Mouse (Mus musculus) MEL-GATA-1-ER (cell line): ENCODE measurements around the gene Olfr707.
"Not testable (repeated sequence)": the region's sequence is repeated elsewhere in the genome, so short reads cannot be mapped to it uniquely, and the experiment has no call there.

ENCODE experiments used
- DNase-seq: peaks from one replicate; pipeline ENCODE4 v3.0.0-alpha.2; 2012; ENCODE audit warnings: low read depth; ENCODE audit errors: extremely low read depth

Olfr707 gene

GRCm38 (mm10) chr7:106901141-106901540 is at the start of gene Olfr707:
TSS of gene Olfr707 (minus strand) at chr7:106901241.
- DNase-seq: not testable (repeated sequence)

GRCm38 (mm10) chr7:106948212-106948611 is 47.2 kb upstream of the Olfr707 start, which contains the start of gene Olfr710:
TSS of gene Olfr710 (minus strand) at chr7:106948312.
- no peak for DNase-seq

DNA sequence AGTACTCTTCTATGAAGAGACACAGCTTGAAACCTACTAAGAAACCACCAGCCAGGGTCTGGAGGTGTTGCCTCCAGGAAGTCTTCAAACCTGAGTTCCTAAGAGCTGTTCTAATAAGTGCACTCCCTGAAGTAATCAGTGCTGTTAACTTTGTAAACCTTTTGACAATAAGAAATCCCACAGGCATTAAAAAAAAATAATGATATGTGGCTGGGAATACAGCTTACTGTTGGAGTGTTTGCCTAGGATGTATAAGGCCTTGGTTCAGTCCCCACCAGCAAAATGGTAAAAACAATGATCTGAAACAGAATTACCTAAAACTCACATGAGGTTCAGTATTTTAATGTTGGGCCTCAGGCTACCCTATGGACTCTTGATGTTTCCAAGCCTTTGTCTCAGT is 31.1 kb upstream of the Olfr707 start, which contains the start of gene Olfr709-ps1:
TSS of gene Olfr709-ps1 (minus strand) at position 101 of the 400 bp plus-strand sequence.
- DNase-seq: no peak

DNA sequence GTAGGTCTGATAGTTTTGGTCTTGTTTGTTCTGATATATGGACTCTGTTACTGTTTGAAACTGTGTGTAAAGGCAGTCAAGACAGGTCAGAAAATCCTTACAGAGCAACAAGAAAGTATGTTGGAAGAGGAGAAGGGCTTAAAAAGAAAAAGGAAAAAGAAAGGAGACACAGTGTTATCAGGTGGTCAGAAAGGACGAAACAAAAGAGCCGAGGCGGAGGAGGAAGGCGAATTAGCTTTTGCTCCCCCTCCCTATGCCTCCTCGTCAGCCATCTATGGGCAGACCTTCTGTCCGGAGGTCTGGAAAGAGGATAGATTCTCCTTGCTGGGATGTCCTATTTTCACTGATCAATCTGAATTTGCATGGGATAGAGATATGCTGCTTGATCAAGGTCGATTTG is 19.9 kb upstream of the Olfr707 start:
- not testable (repeated sequence) for DNase-seq

DNA sequence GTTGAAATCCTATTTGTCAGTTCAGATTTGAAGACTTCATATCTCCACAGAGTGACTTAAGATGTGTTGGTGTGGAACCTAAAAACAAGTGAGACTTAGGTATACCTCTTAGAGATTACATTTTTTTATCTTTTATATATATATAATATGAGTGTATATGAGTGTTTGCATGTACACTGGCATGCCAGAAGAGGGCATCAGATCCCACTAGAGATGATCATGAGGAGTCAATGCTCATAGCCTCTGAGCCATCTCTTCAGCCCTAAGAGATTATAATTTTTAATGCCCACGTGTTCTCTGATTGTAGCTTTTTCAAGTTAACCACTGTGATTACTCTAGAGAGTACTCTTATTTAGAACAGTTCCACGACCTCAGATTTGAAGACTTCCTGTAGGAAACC is 6.6 kb upstream of the Olfr707 start, which contains the start of gene Olfr1532-ps1:
TSS of gene Olfr1532-ps1 (plus strand) at position 326 of the 400 bp plus-strand sequence.
- DNase-seq: no peak

DNA sequence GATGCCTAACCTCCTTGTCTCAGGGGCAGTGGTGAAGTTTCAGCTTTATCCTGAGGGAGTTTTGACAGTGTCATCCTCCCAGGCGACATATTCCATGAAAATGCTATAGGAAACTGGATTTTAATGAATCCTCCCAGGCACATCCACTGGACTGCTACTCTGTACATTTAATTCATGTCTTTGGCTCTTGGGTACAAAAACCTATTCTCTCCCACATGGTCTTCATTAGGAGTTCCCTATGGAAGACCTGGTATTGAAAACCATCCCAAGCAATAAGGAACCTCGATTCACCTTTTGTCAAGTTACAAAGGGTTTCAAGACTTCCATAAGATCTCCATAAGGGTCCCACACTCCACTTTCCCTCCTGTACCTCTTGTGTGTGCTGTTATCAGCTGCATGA is 13.0 kb downstream of the Olfr707 start, which contains the start of gene Olfr706:
TSS of gene Olfr706 (minus strand) at position 101 of the 400 bp plus-strand sequence.
- DNase-seq: no peak

- no peak for DNase-seq
Observed at GRCm38 (mm10) chr7:106876791-106877190, 24.2 kb downstream of the Olfr707 start, which contains the start of gene Olfr705. TSS of gene Olfr705 (minus strand) at chr7:106876891.

DNA sequence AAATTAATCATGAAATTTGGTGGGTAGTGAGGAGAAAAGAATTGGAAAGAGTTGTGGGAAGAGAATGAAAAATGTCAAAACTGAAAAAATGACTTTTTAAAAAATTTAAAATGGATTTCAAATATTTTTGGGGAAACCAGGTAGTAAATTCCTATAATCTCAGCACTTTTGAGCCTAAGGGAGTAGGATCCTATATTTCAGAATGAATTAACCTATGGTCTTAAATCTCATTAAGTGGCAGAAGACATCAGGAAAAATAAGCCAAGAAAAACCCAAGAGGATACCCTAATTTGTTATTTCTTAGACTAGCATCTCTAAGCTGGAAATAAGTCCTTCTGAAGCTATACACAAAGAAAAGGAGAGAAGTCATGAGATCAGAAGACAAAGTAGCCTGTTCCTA is 38.2 kb downstream of the Olfr707 start, which contains the start of gene Olfr704:
TSS of gene Olfr704 (plus strand) at position 301 of the 400 bp plus-strand sequence.
- no peak for DNase-seq

DNA sequence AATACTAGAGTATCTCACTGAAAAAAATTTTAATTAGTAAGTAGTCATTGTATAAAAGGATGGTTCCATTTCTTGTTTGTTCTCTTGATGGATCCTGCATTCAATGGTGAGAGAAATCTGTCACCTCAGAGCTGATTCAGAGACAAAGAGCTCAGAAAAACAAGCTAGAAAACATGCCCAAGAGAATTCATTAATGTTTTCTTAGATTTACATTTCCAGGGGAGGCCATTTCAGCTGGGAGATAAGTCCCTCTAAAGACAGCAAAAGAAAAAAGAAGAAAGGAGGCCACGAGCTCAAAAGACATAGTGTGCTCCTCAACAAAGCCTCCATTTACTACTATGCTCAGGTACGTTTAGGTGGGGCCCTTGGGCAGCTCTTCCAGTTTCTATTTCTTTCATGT is 58.0 kb downstream of the Olfr707 start, which contains the start of gene Olfr703:
TSS of gene Olfr703 (plus strand) at position 301 of the 400 bp plus-strand sequence.
- no peak for DNase-seq
